Mouse (Mus musculus) layer of hippocampus, adult 2 months (tissue): Measurements from ENCODE around the gene Lpin2. TPM values are rescaled to one million over a fixed set of nuclear protein-coding genes. Genes with fewer than 3 reads are reported as not detected.

Source experiments
- DNase-seq, 2 experiments: peaks; one replicate each; pipeline ENCODE4 v3.0.0; 2022; ENCODE audit warnings: low spot score in 2 of 2
- H3K27ac ChIP-seq: fragments of 200-600 bp; 2 replicates; pipeline ENCODE4 v1.8.1; 2022
- H3K4me3 ChIP-seq: fragments of 200-600 bp; 2 replicates; pipeline ENCODE4 v1.8.1; 2022; ENCODE audit warnings: mild to moderate bottlenecking
- CTCF ChIP-seq: fragments of 200-600 bp; conservative IDR thresholded peaks from 2 replicates; pipeline ENCODE4 v1.8.1; 2022; ENCODE audit warnings: antibody characterized with exemption, mild to moderate bottlenecking, moderate library complexity
- total RNA-seq, 2 experiments: library from RNA; stranded (reverse); gene quantifications; 2 replicates each; pipeline ENCODE4 v1.2.3; 2021

Lpin2 gene
- total RNA-seq, 2 experiments from 2014 or later = 95.8 to 109 TPM

DNA sequence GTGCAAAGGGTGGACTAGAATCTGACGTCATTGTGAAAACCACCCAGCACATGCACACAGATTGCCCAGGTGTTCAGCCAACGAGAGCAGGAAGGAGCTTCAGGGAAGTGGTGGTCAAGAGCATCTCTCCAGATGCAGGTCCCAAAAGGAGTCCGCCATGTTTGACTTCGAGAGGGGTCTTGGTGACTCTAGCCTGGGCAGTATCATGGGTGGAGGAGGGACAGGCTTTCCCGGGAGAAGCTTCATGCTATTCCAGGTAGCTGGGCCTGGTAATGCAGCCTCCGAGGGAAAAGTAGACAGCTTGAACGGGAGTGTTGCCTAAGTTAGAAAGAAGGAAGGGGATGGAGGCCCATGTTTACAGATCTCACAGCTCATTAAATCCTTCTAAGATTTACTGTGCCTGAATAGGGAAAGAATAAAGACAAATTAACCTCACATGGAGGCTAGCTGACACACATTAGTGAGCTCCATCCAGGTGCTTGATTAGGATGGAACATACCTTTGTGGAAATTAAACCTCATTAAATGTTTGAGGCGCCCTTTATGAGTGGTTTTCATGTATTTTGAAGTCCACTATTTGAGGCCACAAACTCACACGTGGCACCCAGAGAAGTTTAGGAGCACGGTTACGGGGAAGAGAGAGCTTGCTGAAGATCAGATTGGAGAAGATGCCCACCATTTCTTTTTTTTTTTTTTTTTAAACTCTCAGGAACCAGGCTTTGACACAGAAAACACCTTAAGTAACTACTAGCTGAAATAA, 2.6 kb upstream of the Lpin2 start:
- no peak for TF ChIP-seq CTCF
- no peak overlapping the region for H3K4me3 ChIP-seq
- H3K27ac ChIP-seq = peak overlapping the region; percentile 50; the same call in 1 of the 2 replicates
- no peak for DNase-seq

DNA sequence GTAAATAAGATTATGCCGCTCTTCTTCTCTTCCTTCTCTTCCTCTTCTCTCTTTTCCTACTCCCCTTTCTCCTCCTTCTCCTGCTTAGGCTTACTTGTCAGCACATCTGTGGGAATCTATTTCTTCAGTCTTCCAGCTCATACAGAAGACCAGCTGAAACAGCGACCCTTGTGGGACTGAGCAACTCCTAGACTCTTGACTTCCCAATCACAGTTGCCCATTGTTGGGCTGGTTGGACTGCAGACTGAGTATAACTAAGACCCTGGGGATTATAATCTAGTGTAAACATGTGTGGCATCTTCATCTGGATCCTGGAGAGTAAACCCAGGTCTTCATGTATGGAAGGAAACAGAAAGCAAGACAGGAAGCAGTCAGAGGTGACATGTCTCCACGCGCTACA, 1.8 kb upstream of the Lpin2 start:
- Histone ChIP-seq H3K4me3 (no peak overlapping the region), H3K27ac (no peak overlapping the region)
- TF ChIP-seq CTCF = no peak
- no peak for DNase-seq

DNA sequence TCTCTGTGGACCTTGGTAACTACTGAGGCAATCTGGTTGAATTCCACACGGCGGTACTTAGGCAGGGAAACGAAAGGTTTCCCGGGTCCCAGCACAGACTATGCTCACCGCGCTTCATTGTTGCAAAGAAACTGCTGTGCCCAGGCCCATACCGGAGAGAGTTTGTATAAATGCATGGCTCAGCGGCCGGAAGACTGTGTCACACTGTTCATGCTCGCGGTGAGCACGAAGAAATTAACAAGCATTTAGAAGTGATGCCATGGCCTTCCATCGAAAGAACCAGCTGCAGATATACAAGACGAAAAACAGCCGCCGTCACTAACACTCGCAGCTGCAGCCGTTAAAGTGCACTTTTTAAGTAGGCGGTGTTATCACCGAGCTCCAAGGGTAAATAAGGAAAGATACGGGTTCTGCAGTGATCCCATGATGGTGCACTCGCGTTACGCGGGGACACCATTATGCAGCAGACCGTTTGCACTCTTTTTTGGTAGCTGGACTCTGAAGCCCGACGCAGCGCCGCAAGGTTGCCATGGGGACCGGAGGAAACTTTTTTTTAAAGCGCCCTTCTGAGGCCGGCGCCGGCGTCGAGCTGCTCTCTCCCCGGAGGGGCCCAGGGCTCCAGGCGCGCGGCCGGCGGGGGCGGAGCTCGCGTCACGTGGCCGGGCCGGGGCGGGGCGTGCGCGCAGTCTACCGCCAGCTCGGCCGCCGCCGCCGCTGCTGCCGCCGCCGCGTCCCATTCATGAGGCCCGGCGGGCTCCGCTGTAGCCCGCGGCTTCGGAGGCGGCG, 704 bp downstream of the Lpin2 start:
- DNase-seq = peak; percentile 90 to 94
- Histone ChIP-seq H3K4me3 (peak overlapping the region; percentile 72), H3K27ac (peak overlapping the region; percentile 91)
- no peak for TF ChIP-seq CTCF

DNA sequence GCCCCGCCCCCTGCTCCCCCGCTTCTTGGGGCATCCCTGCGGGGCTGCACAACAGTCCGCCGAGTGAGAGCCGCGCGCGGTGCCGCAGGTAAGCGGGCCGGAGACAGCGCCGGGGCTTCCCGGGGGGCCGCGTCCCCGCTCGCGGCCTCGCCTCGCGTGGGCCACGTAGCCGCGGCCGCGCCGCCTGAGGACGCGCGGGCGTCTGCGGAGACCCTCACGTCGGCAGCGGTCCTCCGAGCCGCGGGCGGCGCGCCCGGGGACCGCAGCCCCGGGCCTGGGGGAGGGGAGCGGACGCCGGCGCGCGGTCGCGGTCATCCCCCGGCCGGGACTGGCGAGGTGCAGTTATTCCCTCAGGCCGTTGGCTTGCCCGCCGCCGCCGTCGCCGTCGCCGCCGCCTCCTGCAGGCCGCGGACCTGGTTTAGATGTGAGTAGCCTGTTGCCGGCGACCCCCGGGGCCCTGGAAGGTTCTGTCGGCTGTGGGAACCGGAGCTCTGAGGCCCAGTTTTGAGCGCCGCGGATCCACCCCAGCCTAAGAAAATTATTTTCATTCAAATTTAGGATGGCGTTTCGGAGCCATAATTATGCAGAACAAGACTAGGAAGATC, 1.4 kb downstream of the Lpin2 start:
- peak overlapping the region; percentile 91 for H3K27ac ChIP-seq
- no peak; the same call in 1 of the 2 replicates for TF ChIP-seq CTCF
- H3K4me3 ChIP-seq = peak overlapping the region; percentile 72
- DNase-seq = peak in 1 of 2 experiments; percentile 13

DNA sequence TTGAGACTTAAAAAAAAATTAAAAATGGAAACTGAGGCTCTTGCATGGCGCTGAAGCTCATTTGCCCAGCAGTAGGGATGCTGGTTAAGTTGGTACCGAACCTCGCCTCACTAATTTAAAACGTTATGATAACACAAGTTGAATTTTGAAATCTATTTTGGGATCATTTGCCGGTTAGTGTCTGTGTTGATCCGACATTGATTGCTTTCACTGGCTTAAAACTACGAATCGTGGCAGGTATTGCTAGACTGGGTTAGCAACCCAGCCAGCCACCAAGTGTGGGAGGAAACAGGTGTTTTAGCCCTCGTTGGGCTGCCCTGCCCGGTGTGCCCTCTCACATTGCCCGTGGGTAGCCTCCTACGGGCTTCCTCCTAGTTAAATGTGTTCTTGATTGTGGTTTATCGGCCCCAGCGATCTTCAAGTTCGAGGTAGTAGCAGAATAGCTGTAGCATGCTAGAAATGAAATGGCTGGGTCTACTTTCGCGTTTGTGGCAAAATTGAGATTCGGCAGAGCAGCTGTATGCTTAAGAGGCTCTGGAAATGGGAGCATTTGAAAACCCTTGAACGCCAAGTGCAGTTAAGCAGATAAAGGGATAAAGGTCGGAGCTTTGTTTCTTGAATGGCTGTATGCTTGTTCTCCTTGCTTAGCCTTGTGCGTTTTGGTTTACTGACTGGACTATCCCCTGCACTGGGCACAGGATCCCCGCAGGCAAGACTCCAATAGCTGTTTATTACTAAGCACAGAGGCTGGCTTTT, 2.2 kb downstream of the Lpin2 start:
- peak overlapping the region; percentile 91 for H3K27ac ChIP-seq
- DNase-seq = peak in 1 of 2 experiments; percentile 8
- peak overlapping the region; percentile 72 for H3K4me3 ChIP-seq
- no peak for TF ChIP-seq CTCF

DNA sequence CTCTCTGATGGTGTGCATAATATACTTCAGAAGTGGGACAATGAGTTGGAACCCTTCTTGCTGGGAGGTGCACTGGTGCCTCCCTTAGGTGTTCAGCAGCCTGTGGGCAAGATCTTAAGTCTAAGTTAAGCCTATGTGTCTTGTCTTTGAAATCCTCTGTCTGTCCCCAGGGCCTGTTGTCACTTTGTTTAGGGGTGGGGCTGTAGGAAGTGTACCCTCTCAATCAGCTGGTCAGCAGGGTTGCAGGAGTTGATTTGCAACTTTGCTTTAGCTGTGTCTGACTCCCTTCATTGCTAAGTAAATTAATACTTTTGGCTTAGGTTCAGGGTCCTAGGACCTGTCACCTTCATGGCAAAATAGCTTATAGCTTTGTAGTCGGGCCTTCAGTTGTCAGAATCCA, 3.0 kb downstream of the Lpin2 start:
- H3K27ac ChIP-seq = peak overlapping the region; percentile 91
- DNase-seq = no peak
- peak overlapping the region; percentile 72 for H3K4me3 ChIP-seq
- no peak for TF ChIP-seq CTCF

DNA sequence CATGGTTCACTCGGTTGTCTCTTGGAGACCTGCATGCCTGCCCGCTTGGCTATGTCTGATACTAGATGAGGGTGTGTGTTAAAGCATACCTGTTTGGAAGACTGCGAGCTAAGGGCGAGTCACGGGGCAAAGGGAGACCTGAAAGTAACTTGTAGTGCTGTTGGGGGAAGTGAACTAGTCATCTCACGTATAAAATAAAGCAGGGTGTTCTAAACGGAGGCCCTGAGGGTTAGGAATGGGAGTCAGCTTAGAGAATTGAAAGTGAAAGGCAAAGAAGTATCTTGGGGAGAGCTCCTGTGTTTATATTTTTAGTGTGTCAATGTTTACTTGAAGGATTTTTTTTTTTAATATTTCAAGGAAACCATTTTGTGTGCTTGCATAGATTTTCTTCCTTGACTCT, 8.2 kb downstream of the Lpin2 start:
- TF ChIP-seq CTCF = no peak
- Histone ChIP-seq H3K27ac (no peak overlapping the region), H3K4me3 (no peak overlapping the region)
- DNase-seq = no peak

DNA sequence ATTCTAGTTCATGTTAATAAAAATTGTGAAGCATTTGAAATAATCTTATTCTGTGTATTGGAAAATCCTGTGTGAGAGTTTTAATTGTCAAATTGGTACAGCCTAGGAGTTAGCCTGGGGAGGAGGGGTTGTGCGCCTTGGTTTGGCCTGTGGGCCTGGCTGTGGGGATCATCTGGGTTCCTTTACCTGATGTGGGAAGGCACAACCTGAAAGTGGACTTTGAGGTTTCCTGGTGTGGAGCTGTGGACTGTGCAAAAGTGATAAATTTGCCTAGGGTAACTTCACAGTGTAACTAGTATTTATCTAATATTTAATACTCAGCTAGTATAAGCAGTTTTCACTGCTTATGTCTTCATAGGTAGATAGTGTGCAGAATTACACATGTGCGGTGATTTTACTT, 8.7 kb downstream of the Lpin2 start:
- Histone ChIP-seq H3K27ac (no peak overlapping the region), H3K4me3 (no peak overlapping the region)
- TF ChIP-seq CTCF = no peak
- no peak for DNase-seq

DNA sequence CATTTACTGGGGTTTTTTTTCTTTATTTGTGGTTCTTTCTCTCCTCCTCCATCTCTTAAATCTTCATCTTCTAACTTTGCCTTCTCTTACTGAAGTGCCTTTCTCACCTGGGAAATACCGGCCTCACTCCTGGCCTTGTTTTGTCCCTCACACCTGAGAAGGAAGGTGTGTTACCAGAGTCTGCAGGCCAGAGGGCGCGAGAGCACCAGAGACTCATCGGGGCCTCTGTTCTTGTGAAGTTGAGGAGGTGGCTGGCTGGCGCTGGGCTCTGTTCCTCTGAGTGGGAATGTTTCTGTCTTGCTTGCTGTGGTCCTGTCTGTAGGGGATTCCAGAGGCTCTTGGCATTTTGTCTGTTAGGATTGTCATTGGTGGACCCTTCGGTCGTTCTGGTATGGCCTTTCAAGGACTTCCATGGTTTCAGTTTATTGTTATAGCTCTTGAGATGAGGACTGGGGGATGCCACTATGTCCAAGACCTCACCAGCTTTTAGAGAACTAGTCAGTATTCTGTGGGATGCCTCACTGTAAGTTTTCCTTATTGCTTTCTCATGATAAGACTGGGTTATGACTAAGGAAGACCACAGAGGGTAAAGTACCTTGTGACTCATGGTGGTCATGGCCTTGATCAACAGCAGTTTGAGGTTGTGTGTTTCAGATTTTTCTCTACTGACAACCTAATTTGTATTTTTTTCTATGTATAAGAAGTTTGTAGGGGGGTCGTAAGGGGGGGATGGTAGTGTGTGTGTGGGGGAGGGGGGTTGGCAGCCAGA, 9.5 kb downstream of the Lpin2 start:
- DNase-seq = no peak
- TF ChIP-seq CTCF = no peak
- H3K4me3 ChIP-seq = no peak overlapping the region
- no peak overlapping the region for H3K27ac ChIP-seq

DNA sequence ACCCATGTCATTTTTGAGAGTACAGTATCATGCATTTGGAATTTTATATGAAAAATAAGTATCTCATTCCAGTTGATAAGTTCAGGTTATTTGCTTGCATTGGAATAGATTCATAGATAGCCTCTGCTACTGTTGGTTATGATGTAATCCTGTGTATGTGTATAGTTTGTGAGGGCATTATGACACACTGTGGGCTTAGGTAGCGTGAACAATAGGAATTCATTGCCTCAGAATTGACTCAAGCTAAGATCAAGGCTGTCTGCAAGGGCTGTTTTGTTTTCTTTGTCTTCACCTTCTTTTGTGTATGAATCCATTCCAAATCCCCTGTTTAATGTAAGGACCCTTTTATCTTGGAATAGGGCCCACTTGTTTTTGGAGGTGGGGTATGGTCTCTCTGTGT, 10.7 kb downstream of the Lpin2 start:
- H3K27ac ChIP-seq = no peak overlapping the region
- DNase-seq = no peak
- H3K4me3 ChIP-seq = no peak overlapping the region
- TF ChIP-seq CTCF = no peak

DNA sequence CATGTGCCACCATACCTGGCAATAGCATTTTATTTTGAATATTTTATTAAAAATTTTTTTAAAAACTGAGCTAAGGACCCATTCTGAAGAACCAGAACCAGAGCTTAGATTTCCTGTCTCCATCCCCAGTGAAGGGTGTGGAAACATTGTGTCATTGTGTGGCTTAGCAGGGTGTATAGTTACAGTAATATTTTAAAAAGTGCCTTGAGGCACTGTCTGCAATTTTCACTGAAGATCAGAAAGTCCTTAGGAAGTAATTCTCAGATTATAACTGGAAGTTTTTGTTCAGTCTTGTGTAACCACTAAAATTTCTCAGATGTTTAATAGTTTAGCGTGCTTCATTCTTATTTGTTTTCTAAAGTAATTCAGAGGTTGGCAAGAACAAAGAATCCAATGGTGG, 11.1 kb downstream of the Lpin2 start:
- TF ChIP-seq CTCF = no peak
- H3K27ac ChIP-seq = no peak overlapping the region
- H3K4me3 ChIP-seq = no peak overlapping the region
- DNase-seq = no peak
